Mouse (Mus musculus): ENCODE data around the gene Syk.

Gene Syk

GRCm38 (mm10) chr13:52651383-52652252, 68.6 kb downstream of the Syk start:
- DNase-seq (ENCODE audit: low spot score), result peak; percentile 81

GRCm38 (mm10) chr13:52652253-52652628, 69.3 kb downstream of the Syk start:
- DNase-seq (ENCODE audit: low spot score), result no peak

GRCm38 (mm10) chr13:52654081-52654829, 71.3 kb downstream of the Syk start:
- DNase-seq (ENCODE audit: low spot score), result no peak

- DNase-seq (ENCODE audit: low spot score), result no peak
Measured at GRCm38 (mm10) chr13:52654830-52655308, 71.9 kb downstream of the Syk start.

GRCm38 (mm10) chr13:52657966-52658365, 75.0 kb downstream of the Syk start:
- no peak for DNase-seq (ENCODE audit: low spot score)

- no peak for DNase-seq (ENCODE audit: low spot score)
Measured at GRCm38 (mm10) chr13:52658477-52658876, 75.5 kb downstream of the Syk start.

- no peak for DNase-seq (ENCODE audit: low spot score)
Measured at GRCm38 (mm10) chr13:52659171-52659665, 76.2 kb downstream of the Syk start.

- DNase-seq (ENCODE audit: low spot score), result no peak
Measured at GRCm38 (mm10) chr13:52669889-52670288, 86.9 kb downstream of the Syk start.

- no peak for DNase-seq (ENCODE audit: low spot score)
Measured at GRCm38 (mm10) chr13:52673272-52673671, 90.3 kb downstream of the Syk start.

GRCm38 (mm10) chr13:52673856-52674255, 90.9 kb downstream of the Syk start:
- no peak for DNase-seq (ENCODE audit: low spot score)

- DNase-seq (ENCODE audit: low spot score), result no peak
Measured at GRCm38 (mm10) chr13:52674839-52675238, 91.9 kb downstream of the Syk start.

GRCm38 (mm10) chr13:52675526-52676294, 92.7 kb downstream of the Syk start:
- DNase-seq (ENCODE audit: low spot score), result no peak

GRCm38 (mm10) chr13:52676671-52677445, 93.9 kb downstream of the Syk start:
- no peak for DNase-seq (ENCODE audit: low spot score)

- peak; percentile 50 for DNase-seq (ENCODE audit: low spot score)
Measured at GRCm38 (mm10) chr13:52679906-52680305, 96.9 kb downstream of the Syk start.

GRCm38 (mm10) chr13:52682107-52682506, 99.1 kb downstream of the Syk start:
- no peak for DNase-seq (ENCODE audit: low spot score)

- no peak for DNase-seq (ENCODE audit: low spot score)
Measured at GRCm38 (mm10) chr13:52690425-52690824, 107.5 kb downstream of the Syk start.

GRCm38 (mm10) chr13:52692311-52692710, 109.3 kb downstream of the Syk start:
- DNase-seq (ENCODE audit: low spot score), result no peak

GRCm38 (mm10) chr13:52694857-52695256, 111.9 kb downstream of the Syk start:
- no peak for DNase-seq (ENCODE audit: low spot score)
